Mouse (Mus musculus) heart, embryonic 16.5 days (tissue): ENCODE measurements at regions not wholly inside any gene's neighbourhood (a gene's known extent, or its start where the extent isn't known, plus 50 kb on each side); places are given as distances from the start of the nearest gene placed in this dataset.

Source experiments
- ATAC-seq: fragments of 200-750 bp; cut with Nextera tagmentation; replicated peaks from 2 replicates; pipeline ENCODE4 v1.8.0; 2017; ENCODE audit warnings: moderate number of reproducible peaks; ENCODE audit not compliant: insufficient read depth, low FRiP score; ENCODE audit errors: extremely low read depth
- H3K27ac ChIP-seq: fragments of 300-500 bp; sonication (generic); 2 replicates; pipeline ENCODE4 v1.5.1; 2014; ENCODE audit warnings: mild to moderate bottlenecking, low read length, control low read depth, moderate library complexity
- H3K27me3 ChIP-seq: fragments of 300-500 bp; sonication (generic); 2 replicates; pipeline ENCODE4 v1.6.1; 2014; ENCODE audit warnings: low read length, mixed read lengths; ENCODE audit not compliant: control insufficient read depth, insufficient read depth
- H3K36me3 ChIP-seq: fragments of 300-500 bp; sonication (generic); 2 replicates; pipeline ENCODE4 v1.6.1; 2014; ENCODE audit not compliant: control insufficient read depth, insufficient read depth
- H3K4me1 ChIP-seq: fragments of 300-500 bp; sonication (generic); 2 replicates; pipeline ENCODE4 v1.6.1; 2014; ENCODE audit warnings: low read length, mixed read lengths; ENCODE audit not compliant: control insufficient read depth, insufficient read depth
- H3K4me2 ChIP-seq: fragments of 300-500 bp; sonication (generic); 2 replicates; pipeline ENCODE4 v1.6.1; 2014; ENCODE audit warnings: low read depth, mild to moderate bottlenecking, control low read depth, low read length
- H3K4me3 ChIP-seq: fragments of 300-500 bp; sonication (generic); 2 replicates; pipeline ENCODE4 v1.5.1; 2014; ENCODE audit warnings: mild to moderate bottlenecking, control low read depth, low read length
- H3K9ac ChIP-seq: fragments of 300-500 bp; sonication (generic); 2 replicates; pipeline ENCODE4 v1.6.1; 2014; ENCODE audit warnings: low read length, control low read depth
- H3K9me3 ChIP-seq: fragments of 300-500 bp; sonication (generic); replicated peaks from 2 replicates; pipeline ENCODE4 v1.6.1; 2016; ENCODE audit warnings: low read length; ENCODE audit not compliant: control insufficient read depth
- WGBS: fragments of 180-500 bp; shearing (Covaris S2); extraction: QIAGEN DNeasy Blood & Tissue Kit; methylation state at CpG from one replicate; pipeline ENCODE4 v1.1.7; 2014; 5-methylcytosine and 5-hydroxymethylcytosine counted together

- Histone ChIP-seq H3K27me3 (no peaks in the 10 kb centered on the region), H3K9me3 (no peaks in the 10 kb centered on the region), H3K27ac (no peak overlapping the region), H3K4me1 (no peaks in the 10 kb centered on the region), H3K36me3 (no peaks in the 10 kb centered on the region), H3K4me2 (no peak overlapping the region), H3K9ac (no peak overlapping the region), H3K4me3 (no peak overlapping the region)
- no peak for ATAC-seq
- 72% methylated on average over 4 of the region's 4 CpGs for WGBS
Observed at GRCm38 (mm10) chr13:102491370-102491769, 202.0 kb upstream of the Cd180 start.

GRCm38 (mm10) chr13:102504157-102504947 is 189.0 kb upstream of the Cd180 start:
- no peaks in the 10 kb centered on the region for H3K9me3 ChIP-seq
- no peaks in the 10 kb centered on the region for H3K4me1 ChIP-seq
- H3K27me3 ChIP-seq: no peaks in the 10 kb centered on the region
- H3K36me3 ChIP-seq: no peaks in the 10 kb centered on the region
- no peak overlapping the region for H3K4me3 ChIP-seq
- H3K27ac ChIP-seq: no peak overlapping the region
- no peak overlapping the region for H3K4me2 ChIP-seq
- no peak for ATAC-seq
- WGBS: 48% methylated on average over 10 of the region's 10 CpGs
- no peak overlapping the region for H3K9ac ChIP-seq

- Histone ChIP-seq H3K27ac (no peak overlapping the region), H3K4me1 (no peaks in the 10 kb centered on the region), H3K36me3 (no peaks in the 10 kb centered on the region), H3K9ac (no peak overlapping the region), H3K9me3 (no peaks in the 10 kb centered on the region), H3K27me3 (no peaks in the 10 kb centered on the region), H3K4me3 (no peak overlapping the region), H3K4me2 (no peak overlapping the region)
- WGBS: 86% methylated on average over 1 of the region's 1 CpGs
- ATAC-seq: no peak
Observed at GRCm38 (mm10) chr13:102507226-102507625, 186.1 kb upstream of the Cd180 start.

- no peaks in the 10 kb centered on the region for H3K9me3 ChIP-seq
- no peak overlapping the region for H3K27ac ChIP-seq
- no peaks in the 10 kb centered on the region for H3K4me1 ChIP-seq
- no peak overlapping the region for H3K4me3 ChIP-seq
- ATAC-seq: no peak
- no peak overlapping the region for H3K4me2 ChIP-seq
- H3K36me3 ChIP-seq: no peaks in the 10 kb centered on the region
- H3K27me3 ChIP-seq: no peaks in the 10 kb centered on the region
- no peak overlapping the region for H3K9ac ChIP-seq
Observed at GRCm38 (mm10) chr13:102507916-102508315, 185.4 kb upstream of the Cd180 start.

GRCm38 (mm10) chr13:102510733-102511279 is 182.6 kb upstream of the Cd180 start:
- Histone ChIP-seq H3K4me3 (no peak overlapping the region), H3K27me3 (no peaks in the 10 kb centered on the region), H3K9me3 (no peaks in the 10 kb centered on the region), H3K27ac (no peak overlapping the region), H3K4me1 (no peaks in the 10 kb centered on the region), H3K9ac (no peak overlapping the region), H3K4me2 (no peak overlapping the region), H3K36me3 (no peaks in the 10 kb centered on the region)
- 70% methylated on average over 1 of the region's 1 CpGs for WGBS
- no peak for ATAC-seq

GRCm38 (mm10) chr13:102518169-102518882 is 175.0 kb upstream of the Cd180 start:
- Histone ChIP-seq H3K27ac (no peak overlapping the region), H3K27me3 (no peaks in the 10 kb centered on the region), H3K4me1 (peaks cover 16% of the 10 kb centered on the region), H3K36me3 (no peaks in the 10 kb centered on the region), H3K9ac (no peak overlapping the region), H3K9me3 (no peaks in the 10 kb centered on the region), H3K4me3 (no peak overlapping the region), H3K4me2 (no peak overlapping the region)
- 79% methylated on average over 5 of the region's 5 CpGs for WGBS
- ATAC-seq: no peak

- WGBS: 28% methylated on average over 1 of the region's 1 CpGs
- ATAC-seq: no peak
- no peak overlapping the region for H3K4me3 ChIP-seq
- H3K9ac ChIP-seq: no peak overlapping the region
- no peaks in the 10 kb centered on the region for H3K9me3 ChIP-seq
- H3K36me3 ChIP-seq: no peaks in the 10 kb centered on the region
- no peak overlapping the region for H3K4me2 ChIP-seq
- peaks cover 20% of the 10 kb centered on the region for H3K4me1 ChIP-seq
- peak overlapping the region; percentile 15 for H3K27ac ChIP-seq
- no peaks in the 10 kb centered on the region for H3K27me3 ChIP-seq
Observed at GRCm38 (mm10) chr13:102521427-102521826, 171.9 kb upstream of the Cd180 start.

- Histone ChIP-seq H3K4me3 (no peak overlapping the region), H3K9me3 (no peaks in the 10 kb centered on the region), H3K27me3 (no peaks in the 10 kb centered on the region), H3K27ac (no peak overlapping the region), H3K4me2 (no peak overlapping the region), H3K4me1 (peaks cover 20% of the 10 kb centered on the region), H3K9ac (no peak overlapping the region), H3K36me3 (no peaks in the 10 kb centered on the region)
- no peak for ATAC-seq
- WGBS: 73% methylated on average over 1 of the region's 1 CpGs
Observed at GRCm38 (mm10) chr13:102522080-102522479, 171.3 kb upstream of the Cd180 start.

- H3K4me3 ChIP-seq: no peak overlapping the region
- 61% methylated on average over 11 of the region's 11 CpGs for WGBS
- no peaks in the 10 kb centered on the region for H3K27me3 ChIP-seq
- no peak for ATAC-seq
- no peak overlapping the region for H3K9ac ChIP-seq
- peaks cover 11% of the 10 kb centered on the region for H3K4me1 ChIP-seq
- no peaks in the 10 kb centered on the region for H3K36me3 ChIP-seq
- no peak overlapping the region for H3K4me2 ChIP-seq
- no peaks in the 10 kb centered on the region for H3K9me3 ChIP-seq
- H3K27ac ChIP-seq: no peak overlapping the region
Observed at GRCm38 (mm10) chr13:102526621-102527140, 166.7 kb upstream of the Cd180 start.
